Mouse (Mus musculus): Measurements from ENCODE around the gene Pde11a. TPM values are rescaled to one million over a fixed set of nuclear protein-coding genes. Genes with fewer than 3 reads are reported as not detected.
A peak's percentile ranks its signal among the peaks of the same experiment; 100 is the strongest.

Gene Pde11a
- polyA plus RNA-seq, 1 experiment from 2014 or later = 0.40 TPM

- DNase-seq (ENCODE audit: low spot score) (no peak), ATAC-seq (replicated peaks; ENCODE audit: low FRiP score) (no peak)
- Histone ChIP-seq H3K9ac (ENCODE audit: low read depth, low read length) (no peak overlapping the region), H3K4me2 (no peak overlapping the region), H3K27me3 (replicated peaks; ENCODE audit: control insufficient read depth, insufficient read depth, low read length) (no peaks in the 10 kb centered on the region), H3K9me3 (ENCODE audit: control insufficient read depth, low read length) (no peaks in the 10 kb centered on the region), H3K27ac (ENCODE audit: low read depth, low read length) (no peak overlapping the region), H3K4me1 (replicated peaks; ENCODE audit: control insufficient read depth, insufficient read depth, low read length) (no peaks in the 10 kb centered on the region; the same call in 1 of the 2 replicates), H3K4me3 (ENCODE audit: low read depth, low read length) (no peak overlapping the region), H3K36me3 (ENCODE audit: control insufficient read depth, insufficient read depth, low read length) (no peaks in the 10 kb centered on the region)
- 62% methylated on average over 9 of the region's 9 CpGs for WGBS
Measured at GRCm38 (mm10) chr2:76002899-76003298, 335.7 kb downstream of the Pde11a start.

- Histone ChIP-seq H3K36me3 (ENCODE audit: control insufficient read depth, insufficient read depth, low read length) (no peaks in the 10 kb centered on the region), H3K4me2 (no peak overlapping the region), H3K9me3 (ENCODE audit: control insufficient read depth, low read length) (no peaks in the 10 kb centered on the region), H3K27me3 (replicated peaks; ENCODE audit: control insufficient read depth, insufficient read depth, low read length) (no peaks in the 10 kb centered on the region), H3K9ac (ENCODE audit: low read depth, low read length) (no peak overlapping the region), H3K4me1 (replicated peaks; ENCODE audit: control insufficient read depth, insufficient read depth, low read length) (no peaks in the 10 kb centered on the region; the same call in 1 of the 2 replicates), H3K27ac (ENCODE audit: low read depth, low read length) (no peak overlapping the region), H3K4me3 (ENCODE audit: low read depth, low read length) (no peak overlapping the region)
- no peak for DNase-seq (ENCODE audit: low spot score)
- ATAC-seq (replicated peaks; ENCODE audit: low FRiP score) = no peak
- WGBS = 31% methylated on average over 8 of the region's 8 CpGs
Measured at GRCm38 (mm10) chr2:76001392-76001791, 337.2 kb downstream of the Pde11a start.

- H3K27ac ChIP-seq (ENCODE audit: low read depth, low read length) = no peak overlapping the region
- 0 out of 2 replicates have a peak, but pooled peaks have one; percentile 34 for ATAC-seq (replicated peaks; ENCODE audit: low FRiP score)
- no peak overlapping the region for H3K4me2 ChIP-seq
Measured at GRCm38 (mm10) chr2:75999636-76000035, 338.9 kb downstream of the Pde11a start.

GRCm38 (mm10) chr2:75998692-75999091 is 339.9 kb downstream of the Pde11a start:
- H3K36me3 ChIP-seq (ENCODE audit: control insufficient read depth, insufficient read depth, low read length) = no peaks in the 10 kb centered on the region
- H3K27ac ChIP-seq (ENCODE audit: low read depth, low read length) = no peak overlapping the region
- no peak overlapping the region for H3K4me3 ChIP-seq (ENCODE audit: low read depth, low read length)
- WGBS = 48% methylated on average over 8 of the region's 8 CpGs
- DNase-seq (ENCODE audit: low spot score) = no peak
- no peaks in the 10 kb centered on the region; the same call in 1 of the 2 replicates for H3K4me1 ChIP-seq (replicated peaks; ENCODE audit: control insufficient read depth, insufficient read depth, low read length)
- no peaks in the 10 kb centered on the region for H3K9me3 ChIP-seq (ENCODE audit: control insufficient read depth, low read length)
- ATAC-seq (replicated peaks; ENCODE audit: low FRiP score) = no peak
- H3K27me3 ChIP-seq (replicated peaks; ENCODE audit: control insufficient read depth, insufficient read depth, low read length) = no peaks in the 10 kb centered on the region
- no peak overlapping the region for H3K4me2 ChIP-seq
- no peak overlapping the region for H3K9ac ChIP-seq (ENCODE audit: low read depth, low read length)

More at GRCm38 (mm10) chr2:75999636-76000035, 338.9 kb downstream of the Pde11a start:
- Histone ChIP-seq H3K27me3 (replicated peaks; ENCODE audit: control insufficient read depth, insufficient read depth, low read length) (no peaks in the 10 kb centered on the region), H3K9ac (ENCODE audit: low read depth, low read length) (no peak overlapping the region), H3K9me3 (ENCODE audit: control insufficient read depth, low read length) (no peaks in the 10 kb centered on the region), H3K4me1 (replicated peaks; ENCODE audit: control insufficient read depth, insufficient read depth, low read length) (no peaks in the 10 kb centered on the region; the same call in 1 of the 2 replicates), H3K4me3 (ENCODE audit: low read depth, low read length) (no peak overlapping the region), H3K36me3 (ENCODE audit: control insufficient read depth, insufficient read depth, low read length) (no peaks in the 10 kb centered on the region)
- no peak for DNase-seq (ENCODE audit: low spot score)
- 58% methylated on average over 12 of the region's 12 CpGs for WGBS

GRCm38 (mm10) chr2:75997726-75998125 is 340.8 kb downstream of the Pde11a start:
- Histone ChIP-seq H3K27me3 (replicated peaks; ENCODE audit: control insufficient read depth, insufficient read depth, low read length) (no peaks in the 10 kb centered on the region), H3K9me3 (ENCODE audit: control insufficient read depth, low read length) (no peaks in the 10 kb centered on the region), H3K9ac (ENCODE audit: low read depth, low read length) (no peak overlapping the region), H3K27ac (ENCODE audit: low read depth, low read length) (no peak overlapping the region), H3K4me1 (replicated peaks; ENCODE audit: control insufficient read depth, insufficient read depth, low read length) (no peaks in the 10 kb centered on the region; the same call in 1 of the 2 replicates), H3K4me2 (no peak overlapping the region), H3K4me3 (ENCODE audit: low read depth, low read length) (no peak overlapping the region), H3K36me3 (ENCODE audit: control insufficient read depth, insufficient read depth, low read length) (no peaks in the 10 kb centered on the region)
- DNase-seq (ENCODE audit: low spot score) (no peak), ATAC-seq (replicated peaks; ENCODE audit: low FRiP score) (no peak)
- 38% methylated on average over 12 of the region's 12 CpGs for WGBS

- WGBS = 88% methylated on average over 11 of the region's 11 CpGs
Measured at GRCm38 (mm10) chr2:75994841-75995240, 343.7 kb downstream of the Pde11a start.

GRCm38 (mm10) chr2:75991581-75992205 is 346.9 kb downstream of the Pde11a start:
- no peak for ATAC-seq (replicated peaks; ENCODE audit: low FRiP score)
- no peaks in the 10 kb centered on the region for H3K27me3 ChIP-seq (replicated peaks; ENCODE audit: control insufficient read depth, insufficient read depth, low read length)
- H3K4me1 ChIP-seq (replicated peaks; ENCODE audit: control insufficient read depth, insufficient read depth, low read length) = no peaks in the 10 kb centered on the region
- no peak overlapping the region for H3K27ac ChIP-seq (ENCODE audit: low read depth, low read length)
- no peaks in the 10 kb centered on the region for H3K9me3 ChIP-seq (ENCODE audit: control insufficient read depth, low read length)
- no peak overlapping the region for H3K4me2 ChIP-seq
- WGBS = 52% methylated on average over 6 of the region's 6 CpGs
- no peak for DNase-seq (ENCODE audit: low spot score)
- H3K36me3 ChIP-seq (ENCODE audit: control insufficient read depth, insufficient read depth, low read length) = no peaks in the 10 kb centered on the region
- H3K9ac ChIP-seq (ENCODE audit: low read depth, low read length) = no peak overlapping the region
- H3K4me3 ChIP-seq (ENCODE audit: low read depth, low read length) = no peak overlapping the region

More at GRCm38 (mm10) chr2:75994841-75995240, 343.7 kb downstream of the Pde11a start:
- Histone ChIP-seq H3K4me1 (replicated peaks; ENCODE audit: control insufficient read depth, insufficient read depth, low read length) (no peaks in the 10 kb centered on the region; the same call in 1 of the 2 replicates), H3K36me3 (ENCODE audit: control insufficient read depth, insufficient read depth, low read length) (no peaks in the 10 kb centered on the region), H3K27me3 (replicated peaks; ENCODE audit: control insufficient read depth, insufficient read depth, low read length) (no peaks in the 10 kb centered on the region), H3K9me3 (ENCODE audit: control insufficient read depth, low read length) (no peaks in the 10 kb centered on the region), H3K4me3 (ENCODE audit: low read depth, low read length) (no peak overlapping the region), H3K4me2 (no peak overlapping the region), H3K9ac (ENCODE audit: low read depth, low read length) (no peak overlapping the region), H3K27ac (ENCODE audit: low read depth, low read length) (no peak overlapping the region)
- ATAC-seq (replicated peaks; ENCODE audit: low FRiP score) = no peak
- no peak for DNase-seq (ENCODE audit: low spot score)

- no peaks in the 10 kb centered on the region for H3K4me1 ChIP-seq (replicated peaks; ENCODE audit: control insufficient read depth, insufficient read depth, low read length)
- 30% methylated on average over 13 of the region's 13 CpGs for WGBS
- no peak overlapping the region for H3K9ac ChIP-seq (ENCODE audit: low read depth, low read length)
- H3K27ac ChIP-seq (ENCODE audit: low read depth, low read length) = no peak overlapping the region
- no peak overlapping the region; the same call in 1 of the 2 replicates for H3K4me2 ChIP-seq
- ATAC-seq (replicated peaks; ENCODE audit: low FRiP score) (0 out of 2 replicates have a peak, but pooled peaks have one; percentile 43), DNase-seq (ENCODE audit: low spot score) (peak; percentile 67)
- H3K9me3 ChIP-seq (ENCODE audit: control insufficient read depth, low read length) = no peaks in the 10 kb centered on the region
- no peak overlapping the region for H3K4me3 ChIP-seq (ENCODE audit: low read depth, low read length)
- H3K27me3 ChIP-seq (replicated peaks; ENCODE audit: control insufficient read depth, insufficient read depth, low read length) = no peaks in the 10 kb centered on the region
- H3K36me3 ChIP-seq (ENCODE audit: control insufficient read depth, insufficient read depth, low read length) = no peaks in the 10 kb centered on the region
Measured at GRCm38 (mm10) chr2:75990885-75991539, 347.6 kb downstream of the Pde11a start.
